Mouse (Mus musculus) forebrain, embryonic 16.5 days (tissue): ENCODE measurements around the gene Dzip1. TPM values are rescaled to one million over a fixed set of nuclear protein-coding genes. Genes with fewer than 3 reads are reported as not detected.

Experiments used
- ATAC-seq: fragments of 200-750 bp; cut with Nextera tagmentation; 2 replicates; pipeline ENCODE4 v1.8.0; 2017; ENCODE audit warnings: mild to moderate bottlenecking, moderate library complexity
- H3K27ac ChIP-seq: fragments of 300-500 bp; sonication (generic); 2 replicates; pipeline ENCODE4 v1.5.1; 2014; ENCODE audit warnings: low read length, control low read depth
- H3K27me3 ChIP-seq: fragments of 300-500 bp; sonication (generic); replicated peaks from 2 replicates; pipeline ENCODE4 v1.6.1; 2014; ENCODE audit warnings: low read length; ENCODE audit not compliant: control insufficient read depth, insufficient read depth
- H3K36me3 ChIP-seq: fragments of 300-500 bp; sonication (generic); 2 replicates; pipeline ENCODE4 v1.6.1; 2014; ENCODE audit not compliant: control insufficient read depth, insufficient read depth
- H3K4me1 ChIP-seq: fragments of 300-500 bp; sonication (generic); replicated peaks from 2 replicates; pipeline ENCODE4 v1.6.1; 2014; ENCODE audit warnings: low read length; ENCODE audit not compliant: control insufficient read depth, insufficient read depth
- H3K4me2 ChIP-seq: fragments of 300-500 bp; sonication (generic); 2 replicates; pipeline ENCODE4 v1.6.1; 2014; ENCODE audit warnings: mild to moderate bottlenecking, low read length, control low read depth
- H3K4me3 ChIP-seq: fragments of 300-500 bp; sonication (generic); replicated peaks from 2 replicates; pipeline ENCODE4 v1.5.1; 2014; ENCODE audit warnings: mild to moderate bottlenecking, low read length, control low read depth
- H3K9ac ChIP-seq: fragments of 300-500 bp; sonication (generic); replicated peaks from 2 replicates; pipeline ENCODE4 v1.6.1; 2014; ENCODE audit warnings: low read depth, low read length, control low read depth
- H3K9me3 ChIP-seq: fragments of 300-500 bp; sonication (generic); 2 replicates; pipeline ENCODE4 v1.6.1; 2016; ENCODE audit warnings: low read length; ENCODE audit not compliant: control insufficient read depth
- WGBS: fragments of 180-500 bp; shearing (Covaris S2); extraction: QIAGEN DNeasy Blood & Tissue Kit; methylation state at CpG from one replicate; pipeline ENCODE4 v1.1.7; 2014; 5-methylcytosine and 5-hydroxymethylcytosine counted together
- polyA plus RNA-seq: library from polyadenylated mRNA; unstranded; fragments of >200 nt; fragmentation: Nextera tagmentation; extraction: Ambion mirVana; gene quantifications from 2 replicates; pipeline ENCODE4 v1.2.1, GENCODE M21; 2015

Gene Dzip1
- polyA plus RNA-seq, 1 experiment from 2014 or later = 46.7 TPM

GRCm38 (mm10) chr14:118866014-118866811, 59.0 kb downstream of the Dzip1 start:
- no peak for ATAC-seq
- no peak overlapping the region for H3K9ac ChIP-seq
- no peak overlapping the region for H3K27ac ChIP-seq
- H3K4me2 ChIP-seq = no peak overlapping the region
- no peak overlapping the region for H3K4me3 ChIP-seq
- peaks cover 19% of the 10 kb centered on the region for H3K4me1 ChIP-seq
- H3K9me3 ChIP-seq = no peaks in the 10 kb centered on the region
- H3K27me3 ChIP-seq = no peaks in the 10 kb centered on the region
- 94% methylated on average over 10 of the region's 10 CpGs for WGBS
- no peaks in the 10 kb centered on the region for H3K36me3 ChIP-seq

GRCm38 (mm10) chr14:118864905-118865304, 60.4 kb downstream of the Dzip1 start:
- Histone ChIP-seq H3K27me3 (no peaks in the 10 kb centered on the region), H3K4me1 (peaks cover 25% of the 10 kb centered on the region), H3K9me3 (no peaks in the 10 kb centered on the region), H3K36me3 (no peaks in the 10 kb centered on the region), H3K27ac (no peak overlapping the region), H3K9ac (no peak overlapping the region), H3K4me3 (no peak overlapping the region), H3K4me2 (no peak overlapping the region)
- ATAC-seq = no peak
- 61% methylated on average over 4 of the region's 4 CpGs for WGBS

- Histone ChIP-seq H3K4me1 (peaks cover 9% of the 10 kb centered on the region), H3K9ac (no peak overlapping the region), H3K4me2 (no peak overlapping the region), H3K27me3 (no peaks in the 10 kb centered on the region), H3K9me3 (no peaks in the 10 kb centered on the region), H3K36me3 (no peaks in the 10 kb centered on the region), H3K4me3 (no peak overlapping the region), H3K27ac (no peak overlapping the region)
- WGBS = 73% methylated on average over 7 of the region's 7 CpGs
- ATAC-seq = no peak
These were observed 63.0 kb downstream of the Dzip1 start for GRCm38 (mm10) chr14:118862253-118862652.

GRCm38 (mm10) chr14:118858318-118858717, 66.9 kb downstream of the Dzip1 start:
- Histone ChIP-seq H3K27me3 (peaks cover 13% of the 10 kb centered on the region), H3K4me1 (peaks cover 21% of the 10 kb centered on the region), H3K36me3 (no peaks in the 10 kb centered on the region), H3K9ac (no peak overlapping the region), H3K9me3 (no peaks in the 10 kb centered on the region), H3K27ac (no peak overlapping the region), H3K4me2 (no peak overlapping the region), H3K4me3 (no peak overlapping the region)
- WGBS = 19% methylated on average over 6 of the region's 6 CpGs
- ATAC-seq = no peak

- no peaks in the 10 kb centered on the region for H3K36me3 ChIP-seq
- H3K4me3 ChIP-seq = no peak overlapping the region
- H3K9me3 ChIP-seq = no peaks in the 10 kb centered on the region
- 85% methylated on average over 6 of the region's 6 CpGs for whole genome bisulfite sequencing
- no peak overlapping the region for H3K9ac ChIP-seq
- no peak for ATAC-seq
- peaks cover 21% of the 10 kb centered on the region for H3K4me1 ChIP-seq
- H3K27me3 ChIP-seq = peaks cover 18% of the 10 kb centered on the region
- no peak overlapping the region for H3K4me2 ChIP-seq
- H3K27ac ChIP-seq = no peak overlapping the region
These were observed 68.7 kb downstream of the Dzip1 start for GRCm38 (mm10) chr14:118856563-118856962.

GRCm38 (mm10) chr14:118855141-118855800, 70.0 kb downstream of the Dzip1 start:
- under 1% methylated on average over 28 of the region's 28 CpGs for WGBS
- peaks cover 18% of the 10 kb centered on the region for H3K27me3 ChIP-seq

GRCm38 (mm10) chr14:118854371-118855114, 70.7 kb downstream of the Dzip1 start:
- H3K9ac ChIP-seq = peak overlapping the region; percentile 42; the same call in 1 of the 2 replicates

More at GRCm38 (mm10) chr14:118855141-118855800, 70.0 kb downstream of the Dzip1 start:
- peak overlapping the region; percentile 42; the same call in 1 of the 2 replicates for H3K9ac ChIP-seq
- H3K27ac ChIP-seq = no peak overlapping the region
- no peaks in the 10 kb centered on the region for H3K36me3 ChIP-seq
- no peaks in the 10 kb centered on the region for H3K9me3 ChIP-seq
- ATAC-seq = peak; percentile 51
- H3K4me3 ChIP-seq = peak overlapping the region; percentile 50
- peaks cover 17% of the 10 kb centered on the region for H3K4me1 ChIP-seq
- H3K4me2 ChIP-seq = peak overlapping the region; percentile 97

GRCm38 (mm10) chr14:118851496-118852107, 73.7 kb downstream of the Dzip1 start:
- ATAC-seq = no peak
- Histone ChIP-seq H3K36me3 (no peaks in the 10 kb centered on the region), H3K4me2 (no peak overlapping the region), H3K4me1 (peaks cover 14% of the 10 kb centered on the region), H3K27ac (no peak overlapping the region), H3K4me3 (no peak overlapping the region), H3K27me3 (peaks cover 18% of the 10 kb centered on the region), H3K9me3 (no peaks in the 10 kb centered on the region), H3K9ac (no peak overlapping the region)
- WGBS = 72% methylated on average over 6 of the region's 6 CpGs

More at GRCm38 (mm10) chr14:118854371-118855114, 70.7 kb downstream of the Dzip1 start:
- Histone ChIP-seq H3K4me2 (peak overlapping the region; percentile 97), H3K9me3 (no peaks in the 10 kb centered on the region), H3K36me3 (no peaks in the 10 kb centered on the region), H3K27me3 (peaks cover 18% of the 10 kb centered on the region), H3K27ac (no peak overlapping the region), H3K4me1 (peaks cover 14% of the 10 kb centered on the region), H3K4me3 (peak overlapping the region; percentile 50)
- peak; percentile 67 for ATAC-seq
- under 1% methylated on average over 48 of the region's 48 CpGs for WGBS
